Mouse (Mus musculus) kidney, postnatal 0 days (tissue): Measurements from ENCODE around the gene Lpin3. TPM values are rescaled to one million over a fixed set of nuclear protein-coding genes. Genes with fewer than 3 reads are reported as not detected.

Experiments used
- ATAC-seq: fragments of 200-750 bp; cut with Nextera tagmentation; replicated peaks from 2 replicates; pipeline ENCODE4 v1.8.0; 2017; ENCODE audit warnings: low read depth, moderate number of reproducible peaks, moderate TSS enrichment, moderate library complexity; ENCODE audit not compliant: low FRiP score
- DNase-seq: peaks from one replicate; pipeline ENCODE4 v3.0.0-alpha.2; 2016; ENCODE audit warnings: low spot score
- H3K27ac ChIP-seq: fragments of 300-500 bp; sonication (generic); 2 replicates; pipeline ENCODE4 v1.5.1; 2014; ENCODE audit warnings: mild to moderate bottlenecking
- H3K27me3 ChIP-seq: fragments of 300-500 bp; sonication (generic); 2 replicates; pipeline ENCODE4 v1.6.1; 2014; ENCODE audit warnings: low read length, mixed read lengths; ENCODE audit not compliant: insufficient read depth
- H3K36me3 ChIP-seq: fragments of 300-500 bp; sonication (generic); 2 replicates; pipeline ENCODE4 v1.6.1; 2014; ENCODE audit warnings: low read length, mixed read lengths; ENCODE audit not compliant: insufficient read depth
- H3K4me1 ChIP-seq: fragments of 300-500 bp; sonication (generic); replicated peaks from 2 replicates; pipeline ENCODE4 v1.6.1; 2014; ENCODE audit warnings: antibody characterized with exemption, low read length, mixed read lengths; ENCODE audit not compliant: insufficient read depth
- H3K4me2 ChIP-seq: fragments of 300-500 bp; sonication (generic); 2 replicates; pipeline ENCODE4 v1.6.1; 2014; ENCODE audit warnings: mild to moderate bottlenecking, low read length, moderate library complexity, mixed read lengths
- H3K4me3 ChIP-seq: fragments of 300-500 bp; sonication (generic); replicated peaks from 2 replicates; pipeline ENCODE4 v1.5.1; 2014; ENCODE audit warnings: low read depth, low read length
- H3K9ac ChIP-seq: fragments of 300-500 bp; sonication (generic); 2 replicates; pipeline ENCODE4 v1.6.1; 2014; ENCODE audit warnings: low read depth, low read length
- H3K9me3 ChIP-seq: fragments of 300-500 bp; sonication (generic); replicated peaks from 2 replicates; pipeline ENCODE4 v1.6.1; 2016; ENCODE audit warnings: low read length, inconsistent platforms, mixed read lengths
- CTCF ChIP-seq: IDR thresholded peaks from 2 replicates; pipeline ENCODE4 v1.5.1; 2016; ENCODE audit warnings: antibody characterized with exemption, low read depth, mild to moderate bottlenecking, moderate library complexity
- WGBS: fragments of 180-500 bp; shearing (Covaris S2); extraction: QIAGEN DNeasy Blood & Tissue Kit; methylation state at CpG from one replicate; pipeline ENCODE4 v1.1.7; 2014; 5-methylcytosine and 5-hydroxymethylcytosine counted together
- polyA plus RNA-seq: library from polyadenylated mRNA; unstranded; fragments of >200 nt; fragmentation: Nextera tagmentation; extraction: Ambion mirVana; gene quantifications from 2 replicates; pipeline ENCODE4 v1.2.1, GENCODE M21; 2015

The Lpin3 gene
- polyA plus RNA-seq, 1 experiment from 2014 or later: 4.1 TPM

DNA sequence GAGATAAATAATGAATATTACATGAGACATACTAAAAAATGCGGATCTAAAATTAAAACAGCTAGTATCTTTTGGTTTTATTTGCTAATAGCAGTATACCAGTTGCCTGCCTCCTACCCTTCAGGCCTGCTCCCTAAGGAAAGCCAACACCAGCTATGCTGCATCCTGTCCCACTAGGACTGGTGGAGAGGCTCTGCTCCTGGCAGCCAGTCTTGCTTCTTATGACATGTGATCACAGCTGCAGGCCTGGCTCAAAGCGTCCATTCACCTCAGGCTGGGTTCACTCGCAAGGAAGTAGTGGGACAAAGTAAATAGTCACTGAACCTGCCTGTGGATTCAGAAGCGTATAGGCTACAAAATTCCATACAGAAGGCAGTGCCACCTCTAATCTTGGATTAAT, 3.4 kb downstream of the Lpin3 start:
- ATAC-seq: no peak
- TF ChIP-seq CTCF: no peak
- Histone ChIP-seq H3K4me3 (no peak overlapping the region), H3K9ac (no peak overlapping the region), H3K36me3 (no peaks in the 10 kb centered on the region), H3K9me3 (no peaks in the 10 kb centered on the region), H3K27me3 (no peaks in the 10 kb centered on the region), H3K27ac (no peak overlapping the region), H3K4me1 (no peaks in the 10 kb centered on the region), H3K4me2 (no peak overlapping the region)
- DNase-seq: no peak
- 69% methylated on average over 4 of the region's 4 CpGs for WGBS

DNA sequence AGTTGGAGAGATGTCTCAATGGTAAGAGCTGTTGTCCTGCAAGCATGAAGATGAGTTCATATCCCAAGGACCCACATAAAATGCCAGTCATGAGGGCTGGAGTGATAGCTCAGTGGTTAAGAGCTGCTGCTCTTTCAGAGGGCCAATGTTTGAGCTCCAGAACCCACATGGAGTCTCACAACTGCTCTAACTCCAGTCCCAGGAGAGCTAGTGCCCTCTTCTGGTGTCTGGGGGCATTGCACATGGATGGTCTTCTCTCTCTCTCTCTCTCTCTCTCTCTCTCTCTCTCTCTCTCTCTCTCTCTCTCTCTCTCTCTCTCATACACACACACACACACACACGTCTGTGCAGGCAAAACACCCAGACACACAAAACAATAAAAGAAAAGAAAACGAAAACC, 4.4 kb downstream of the Lpin3 start:
- H3K27me3 ChIP-seq: no peaks in the 10 kb centered on the region
- peak; percentile 48 for DNase-seq
- 17% methylated on average over 2 of the region's 2 CpGs for WGBS
- no peak overlapping the region for H3K4me2 ChIP-seq
- peak; percentile 82 for TF ChIP-seq CTCF
- H3K4me1 ChIP-seq: no peaks in the 10 kb centered on the region
- H3K36me3 ChIP-seq: no peaks in the 10 kb centered on the region
- ATAC-seq: no peak
- no peaks in the 10 kb centered on the region for H3K9me3 ChIP-seq
- no peak overlapping the region for H3K27ac ChIP-seq
- no peak overlapping the region for H3K9ac ChIP-seq
- no peak overlapping the region for H3K4me3 ChIP-seq

DNA sequence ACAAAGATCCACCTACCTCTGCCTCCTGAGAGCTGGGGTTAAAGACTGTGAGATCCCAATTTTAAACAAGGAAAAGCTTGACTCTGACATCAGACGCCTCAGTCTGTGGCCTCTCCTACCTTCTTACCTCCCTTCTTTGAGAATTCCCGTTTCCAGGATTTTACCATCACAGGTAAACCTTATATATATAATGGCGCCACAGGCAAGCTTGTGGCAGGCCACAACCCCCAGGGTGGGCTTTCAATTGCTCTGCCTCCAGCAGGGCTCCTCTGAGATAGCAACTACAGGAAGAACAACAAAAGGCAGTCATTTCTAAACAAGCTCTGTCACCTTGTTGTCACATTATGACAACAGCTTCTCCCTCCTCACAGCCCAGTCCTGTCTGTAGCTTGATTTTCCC, 5.8 kb downstream of the Lpin3 start:
- no peak overlapping the region for H3K4me2 ChIP-seq
- DNase-seq (no peak), ATAC-seq (no peak)
- H3K4me3 ChIP-seq: no peak overlapping the region
- TF ChIP-seq CTCF: no peak
- H3K36me3 ChIP-seq: no peaks in the 10 kb centered on the region
- no peaks in the 10 kb centered on the region for H3K4me1 ChIP-seq
- H3K27ac ChIP-seq: no peak overlapping the region
- H3K27me3 ChIP-seq: no peaks in the 10 kb centered on the region
- WGBS: 85% methylated on average over 3 of the region's 3 CpGs
- H3K9me3 ChIP-seq: no peaks in the 10 kb centered on the region
- no peak overlapping the region for H3K9ac ChIP-seq

DNA sequence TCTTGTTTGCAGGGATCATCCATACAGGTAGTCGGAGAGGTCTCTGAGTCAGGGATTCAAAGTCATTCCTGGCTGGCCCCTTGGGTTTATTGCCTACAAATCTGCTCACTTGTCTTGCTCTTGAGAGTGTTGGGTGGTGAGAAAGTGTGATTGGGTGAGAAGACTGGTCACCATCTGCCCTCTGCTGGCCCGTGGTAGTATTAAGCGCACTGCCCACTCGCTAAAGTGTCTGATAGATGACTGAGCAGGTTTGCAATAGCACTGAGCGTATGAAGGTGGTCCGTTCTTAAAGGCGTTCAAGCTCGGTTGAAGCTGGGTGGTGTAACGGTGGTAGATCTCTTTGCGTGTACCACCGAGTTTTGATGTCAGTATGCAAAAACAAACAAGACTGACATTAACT, 6.8 kb downstream of the Lpin3 start:
- 1% methylated on average over 11 of the region's 11 CpGs for WGBS
- H3K27ac ChIP-seq: peak overlapping the region; percentile 52; the same call in 1 of the 2 replicates
- DNase-seq: peak; percentile 94
- peak; percentile 80 for ATAC-seq
- no peak overlapping the region for H3K9ac ChIP-seq
- no peaks in the 10 kb centered on the region for H3K36me3 ChIP-seq
- H3K27me3 ChIP-seq: no peaks in the 10 kb centered on the region
- H3K9me3 ChIP-seq: no peaks in the 10 kb centered on the region
- peak; percentile 98 for TF ChIP-seq CTCF
- H3K4me3 ChIP-seq: peak overlapping the region; percentile 34
- H3K4me2 ChIP-seq: peak overlapping the region; percentile 72
- H3K4me1 ChIP-seq: no peaks in the 10 kb centered on the region

DNA sequence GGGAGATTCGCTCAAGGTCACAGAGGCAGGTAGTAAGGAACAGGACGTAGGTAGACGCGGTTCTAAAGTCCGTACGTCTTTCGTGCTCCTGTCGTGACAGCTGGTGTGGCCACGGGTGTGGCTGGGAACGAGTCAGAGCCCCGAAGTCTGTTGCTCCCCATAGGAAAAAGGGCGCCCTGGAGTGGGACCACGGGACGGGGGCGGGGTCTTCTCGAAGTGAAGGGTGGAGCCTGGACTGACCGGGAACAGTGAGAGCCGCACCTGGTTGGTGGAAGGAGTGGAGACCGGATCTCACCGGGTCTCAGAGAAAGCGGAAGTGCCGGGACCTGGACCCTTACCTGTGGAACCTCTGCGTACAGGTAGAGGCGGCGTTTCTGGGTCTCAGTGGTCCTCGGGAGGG, 7.4 kb downstream of the Lpin3 start:
- H3K9me3 ChIP-seq: no peaks in the 10 kb centered on the region
- peak; percentile 68 for DNase-seq
- H3K9ac ChIP-seq: peak overlapping the region; percentile 43
- peak overlapping the region; percentile 34 for H3K4me3 ChIP-seq
- H3K4me1 ChIP-seq: no peaks in the 10 kb centered on the region
- peak overlapping the region; percentile 72 for H3K4me2 ChIP-seq
- TF ChIP-seq CTCF: no peak
- ATAC-seq: peak; percentile 91
- no peaks in the 10 kb centered on the region for H3K27me3 ChIP-seq
- no peaks in the 10 kb centered on the region for H3K36me3 ChIP-seq
- peak overlapping the region; percentile 52; the same call in 1 of the 2 replicates for H3K27ac ChIP-seq
- WGBS: under 1% methylated on average over 26 of the region's 26 CpGs

DNA sequence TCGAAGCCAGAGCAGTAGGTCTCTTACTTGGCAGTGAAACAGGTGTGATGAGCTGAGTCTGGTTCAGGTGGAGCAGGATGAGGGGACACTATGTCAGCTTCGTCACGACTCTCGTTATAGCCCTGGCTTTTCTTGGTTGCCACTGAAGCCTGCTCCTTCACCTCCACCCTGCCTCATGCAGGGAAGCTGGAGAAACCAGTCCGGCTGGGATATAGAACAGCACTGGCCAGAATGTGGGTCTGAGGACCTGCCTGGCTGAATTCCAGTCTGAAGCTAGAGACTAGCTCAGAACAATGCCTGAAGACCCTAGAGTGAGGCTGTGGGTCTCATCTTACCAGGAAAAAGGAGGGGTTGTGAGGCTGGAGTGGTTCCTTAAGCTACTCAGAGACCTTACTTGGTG, 10.6 kb downstream of the Lpin3 start:
- no peaks in the 10 kb centered on the region for H3K4me1 ChIP-seq
- H3K27ac ChIP-seq: no peak overlapping the region
- H3K9ac ChIP-seq: no peak overlapping the region
- no peaks in the 10 kb centered on the region for H3K9me3 ChIP-seq
- no peaks in the 10 kb centered on the region for H3K27me3 ChIP-seq
- H3K4me2 ChIP-seq: no peak overlapping the region
- 73% methylated on average over 5 of the region's 5 CpGs for WGBS
- no peak for ATAC-seq
- H3K36me3 ChIP-seq: no peaks in the 10 kb centered on the region
- H3K4me3 ChIP-seq: no peak overlapping the region
- DNase-seq: no peak
- TF ChIP-seq CTCF: no peak

DNA sequence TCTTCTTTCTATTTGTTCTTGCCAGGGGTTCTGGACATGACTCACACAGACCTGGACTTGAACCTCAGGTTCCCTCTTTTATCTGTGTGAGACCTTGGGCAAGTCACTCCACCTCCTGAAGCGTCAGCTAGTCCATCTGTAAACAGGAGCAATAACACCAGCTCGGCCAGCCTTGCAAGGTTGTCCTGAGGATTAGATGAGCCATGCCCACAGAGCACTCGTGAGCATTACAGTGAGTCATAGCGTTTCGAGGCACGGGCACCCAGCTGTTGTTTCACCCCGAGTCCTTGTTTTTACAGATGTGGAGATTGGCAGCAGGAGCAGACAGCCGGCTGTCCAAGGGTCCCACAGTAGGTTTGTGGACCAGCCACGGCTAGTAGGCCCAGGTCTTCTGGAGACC, 11.2 kb downstream of the Lpin3 start:
- DNase-seq (no peak), ATAC-seq (no peak)
- WGBS: 83% methylated on average over 9 of the region's 9 CpGs
- H3K4me2 ChIP-seq: no peak overlapping the region
- no peaks in the 10 kb centered on the region for H3K27me3 ChIP-seq
- H3K36me3 ChIP-seq: no peaks in the 10 kb centered on the region
- H3K4me1 ChIP-seq: no peaks in the 10 kb centered on the region
- no peak overlapping the region for H3K27ac ChIP-seq
- no peak for TF ChIP-seq CTCF
- no peak overlapping the region for H3K4me3 ChIP-seq
- H3K9ac ChIP-seq: no peak overlapping the region
- H3K9me3 ChIP-seq: no peaks in the 10 kb centered on the region
